Mouse (Mus musculus) heart, embryonic 13.5 days (tissue): Measurements from ENCODE around the gene Cd4. TPM values are rescaled to one million over a fixed set of nuclear protein-coding genes. Genes with fewer than 3 reads are reported as not detected.

Experiments
- ATAC-seq: fragments of 200-750 bp; cut with Nextera tagmentation; 2 replicates; pipeline ENCODE4 v1.8.0; 2017; ENCODE audit warnings: moderate TSS enrichment; ENCODE audit not compliant: insufficient number of reproducible peaks, low FRiP score, low TSS enrichment; ENCODE audit errors: extremely low read depth
- H3K27ac ChIP-seq: fragments of 300-500 bp; sonication (generic); replicated peaks from 2 replicates; pipeline ENCODE4 v1.5.1; 2015; ENCODE audit warnings: moderate library complexity, mild to moderate bottlenecking, inconsistent platforms
- H3K27me3 ChIP-seq: fragments of 300-500 bp; sonication (generic); replicated peaks from 2 replicates; pipeline ENCODE4 v1.6.1; 2015; ENCODE audit warnings: mild to moderate bottlenecking, inconsistent platforms
- H3K36me3 ChIP-seq: fragments of 300-500 bp; sonication (generic); 2 replicates; pipeline ENCODE4 v1.6.1; 2015; ENCODE audit warnings: mild to moderate bottlenecking, inconsistent platforms
- H3K4me1 ChIP-seq: fragments of 300-500 bp; sonication (generic); 2 replicates; pipeline ENCODE4 v1.6.1; 2015; ENCODE audit warnings: inconsistent platforms
- H3K4me2 ChIP-seq: fragments of 300-500 bp; sonication (generic); 2 replicates; pipeline ENCODE4 v1.6.1; 2015; ENCODE audit warnings: inconsistent platforms, mild to moderate bottlenecking, moderate library complexity
- H3K4me3 ChIP-seq: fragments of 300-500 bp; sonication (generic); 2 replicates; pipeline ENCODE4 v1.5.1; 2015; ENCODE audit warnings: moderate library complexity, mild to moderate bottlenecking, inconsistent platforms
- H3K9ac ChIP-seq: fragments of 300-500 bp; sonication (generic); 2 replicates; pipeline ENCODE4 v1.6.1; 2015; ENCODE audit warnings: inconsistent platforms, mild to moderate bottlenecking, moderate library complexity
- H3K9me3 ChIP-seq: fragments of 300-500 bp; sonication (generic); 2 replicates; pipeline ENCODE4 v1.6.1; 2016; ENCODE audit warnings: inconsistent platforms
- WGBS: fragments of 180-500 bp; shearing (Covaris S2); methylation state at CpG from one replicate; pipeline ENCODE4 v1.1.7; 2015; ENCODE audit warnings: mixed read lengths; 5-methylcytosine and 5-hydroxymethylcytosine counted together
- polyA plus RNA-seq: library from polyadenylated mRNA; unstranded; fragments of >200 nt; fragmentation: Nextera tagmentation; extraction: Ambion mirVana; gene quantifications from 2 replicates; pipeline ENCODE4 v1.2.1, GENCODE M21; 2015

The Cd4 gene
- polyA plus RNA-seq, 1 experiment from 2014 or later, result not detected

GRCm38 (mm10) chr6:124858561-124859318 lies 29.3 kb downstream of the Cd4 start:
- WGBS, result 65% methylated on average over 28 of the region's 28 CpGs
- Histone ChIP-seq H3K36me3 (peaks cover 1% of the 10 kb centered on the region), H3K4me2 (0 out of 2 replicates have a peak overlapping the region, but pooled peaks have one; percentile 91), H3K9me3 (no peaks in the 10 kb centered on the region), H3K9ac (no peak overlapping the region), H3K4me1 (peaks cover 52% of the 10 kb centered on the region), H3K27me3 (peaks cover 53% of the 10 kb centered on the region), H3K4me3 (no peak overlapping the region; the same call in 1 of the 2 replicates), H3K27ac (no peak overlapping the region)
- ATAC-seq, result no peak

- Histone ChIP-seq H3K27ac (peak overlapping the region; percentile 92), H3K9me3 (no peaks in the 10 kb centered on the region)
Measured at GRCm38 (mm10) chr6:124857840-124858530, 30.0 kb downstream of the Cd4 start.

GRCm38 (mm10) chr6:124856916-124857839 lies 30.8 kb downstream of the Cd4 start, which contains the start of gene P3h3:
Gene P3h3, minus strand, starts transcription at chr6:124857752.
- peak within 1 kb of the TSS; percentile 91 for H3K4me2 ChIP-seq
- peak within 1 kb of the TSS; percentile 92 for H3K27ac ChIP-seq
- H3K4me1 ChIP-seq, result peaks cover 40% of the 10 kb centered on the region
- H3K27me3 ChIP-seq, result peaks cover 44% of the 10 kb centered on the region
- H3K9me3 ChIP-seq, result no peaks in the 10 kb centered on the region
- H3K9ac ChIP-seq, result peak within 1 kb of the TSS; percentile 94
- peak within 1 kb of the TSS; percentile 82 for H3K4me3 ChIP-seq
- peak; percentile 57 for ATAC-seq
- under 1% methylated on average over 73 of the region's 86 CpGs for WGBS
- peaks cover 16% of the 10 kb centered on the region for H3K36me3 ChIP-seq

More at GRCm38 (mm10) chr6:124857840-124858530, 30.0 kb downstream of the Cd4 start:
- Histone ChIP-seq H3K27me3 (peaks cover 52% of the 10 kb centered on the region), H3K9ac (peak overlapping the region; percentile 94), H3K4me3 (peak overlapping the region; percentile 82), H3K4me1 (peaks cover 48% of the 10 kb centered on the region), H3K36me3 (peaks cover 9% of the 10 kb centered on the region), H3K4me2 (peak overlapping the region; percentile 91)
- 26% methylated on average over 26 of the region's 26 CpGs for WGBS
- ATAC-seq, result no peak

- peaks cover 36% of the 10 kb centered on the region for H3K4me1 ChIP-seq
- 8% methylated on average over 14 of the region's 14 CpGs for WGBS
- H3K9me3 ChIP-seq, result no peaks in the 10 kb centered on the region
- peak overlapping the region; percentile 94 for H3K9ac ChIP-seq
- H3K4me2 ChIP-seq, result peak overlapping the region; percentile 91
- no peak for ATAC-seq
- peak overlapping the region; percentile 92 for H3K27ac ChIP-seq
- H3K27me3 ChIP-seq, result peaks cover 35% of the 10 kb centered on the region
- peaks cover 16% of the 10 kb centered on the region for H3K36me3 ChIP-seq
- H3K4me3 ChIP-seq, result peak overlapping the region; percentile 82
Measured at GRCm38 (mm10) chr6:124856321-124856720, 31.7 kb downstream of the Cd4 start.

GRCm38 (mm10) chr6:124854647-124855046 lies 33.4 kb downstream of the Cd4 start:
- Histone ChIP-seq H3K4me3 (no peak overlapping the region), H3K27ac (no peak overlapping the region), H3K36me3 (peaks cover 25% of the 10 kb centered on the region), H3K9ac (no peak overlapping the region), H3K9me3 (no peaks in the 10 kb centered on the region), H3K4me2 (no peak overlapping the region), H3K27me3 (peaks cover 23% of the 10 kb centered on the region), H3K4me1 (peaks cover 32% of the 10 kb centered on the region)
- WGBS, result 56% methylated on average over 12 of the region's 12 CpGs
- no peak for ATAC-seq

GRCm38 (mm10) chr6:124850535-124850934 lies 37.5 kb downstream of the Cd4 start:
- H3K9me3 ChIP-seq, result no peaks in the 10 kb centered on the region
- peaks cover 14% of the 10 kb centered on the region for H3K4me1 ChIP-seq
- 46% methylated on average over 8 of the region's 8 CpGs for WGBS
- ATAC-seq, result no peak
- H3K4me2 ChIP-seq, result no peak overlapping the region
- H3K27ac ChIP-seq, result no peak overlapping the region
- peaks cover 40% of the 10 kb centered on the region for H3K36me3 ChIP-seq
- H3K9ac ChIP-seq, result no peak overlapping the region
- H3K4me3 ChIP-seq, result no peak overlapping the region
- no peaks in the 10 kb centered on the region; the same call in 1 of the 2 replicates for H3K27me3 ChIP-seq

- 11% methylated on average over 9 of the region's 9 CpGs for WGBS
- Histone ChIP-seq H3K9ac (0 out of 2 replicates have a peak overlapping the region, but pooled peaks have one; percentile 1), H3K27ac (no peak overlapping the region), H3K4me1 (peaks cover 3% of the 10 kb centered on the region; the same call in 1 of the 2 replicates), H3K4me2 (no peak overlapping the region), H3K27me3 (no peaks in the 10 kb centered on the region), H3K9me3 (no peaks in the 10 kb centered on the region), H3K4me3 (no peak overlapping the region), H3K36me3 (peaks cover 47% of the 10 kb centered on the region)
- ATAC-seq, result no peak
Measured at GRCm38 (mm10) chr6:124847305-124847704, 40.7 kb downstream of the Cd4 start.

- 20% methylated on average over 15 of the region's 15 CpGs for WGBS
- peaks cover 42% of the 10 kb centered on the region for H3K4me1 ChIP-seq
- 0 out of 2 replicates have a peak, but pooled peaks have one; percentile 14 for ATAC-seq
- peaks cover 5% of the 10 kb centered on the region; the same call in 1 of the 2 replicates for H3K27me3 ChIP-seq
- H3K4me3 ChIP-seq, result peak within 1 kb of the TSS; percentile 11; the same call in 1 of the 2 replicates
- H3K36me3 ChIP-seq, result peaks cover 28% of the 10 kb centered on the region
- peak within 1 kb of the TSS; percentile 46 for H3K4me2 ChIP-seq
- no peaks in the 10 kb centered on the region for H3K9me3 ChIP-seq
- H3K9ac ChIP-seq, result peak within 1 kb of the TSS; percentile 72
- peak within 1 kb of the TSS; percentile 56 for H3K27ac ChIP-seq
Measured at GRCm38 (mm10) chr6:124840241-124841167, 47.5 kb downstream of the Cd4 start, which contains the start of gene Gnb3. Gene Gnb3, minus strand, starts transcription at chr6:124840275.

- Histone ChIP-seq H3K4me1 (peaks cover 47% of the 10 kb centered on the region), H3K27ac (peak overlapping the region; percentile 56), H3K4me3 (peak overlapping the region; percentile 11; the same call in 1 of the 2 replicates), H3K9ac (peak overlapping the region; percentile 72), H3K27me3 (peaks cover 5% of the 10 kb centered on the region; the same call in 1 of the 2 replicates), H3K36me3 (peaks cover 21% of the 10 kb centered on the region), H3K9me3 (no peaks in the 10 kb centered on the region), H3K4me2 (peak overlapping the region; percentile 46)
- 0% methylated on average over 8 of the region's 8 CpGs for WGBS
- ATAC-seq, result 0 out of 2 replicates have a peak, but pooled peaks have one; percentile 12
Measured at GRCm38 (mm10) chr6:124839805-124840204, 48.2 kb downstream of the Cd4 start.

- H3K36me3 ChIP-seq, result peaks cover 37% of the 10 kb centered on the region
- H3K4me2 ChIP-seq, result no peak overlapping the region
- H3K9ac ChIP-seq, result no peak overlapping the region
- no peak overlapping the region for H3K27ac ChIP-seq
- peaks cover 55% of the 10 kb centered on the region for H3K4me1 ChIP-seq
- no peaks in the 10 kb centered on the region for H3K9me3 ChIP-seq
- H3K27me3 ChIP-seq, result peaks cover 5% of the 10 kb centered on the region; the same call in 1 of the 2 replicates
- 66% methylated on average over 7 of the region's 7 CpGs for WGBS
- no peak for ATAC-seq
- H3K4me3 ChIP-seq, result no peak overlapping the region
Measured at GRCm38 (mm10) chr6:124836411-124836810, 51.6 kb downstream of the Cd4 start.
